Mouse (Mus musculus): Measurements from ENCODE around the gene Timmdc1. TPM values are rescaled to one million over a fixed set of nuclear protein-coding genes. Genes with fewer than 3 reads are reported as not detected.
A peak's percentile ranks its signal among the peaks of the same experiment; 100 is the strongest.

Timmdc1 gene
- 11.8 and 13.8 TPM in 2 replicates for polyA plus RNA-seq (2015; fragmentation: Nextera tagmentation; extraction: Ambion mirVana)

GRCm38 (mm10) chr16:38522129-38523084 is at the start of gene Timmdc1:
TSS of gene Timmdc1 (minus strand) at chr16:38522663.
- H3K9ac ChIP-seq (ENCODE audit: low read depth, low read length) = peak within 1 kb of the TSS; percentile 78
- no peaks in the 10 kb centered on the region for H3K9me3 ChIP-seq (ENCODE audit: control insufficient read depth)
- no peaks in the 10 kb centered on the region for H3K4me1 ChIP-seq (replicated peaks; ENCODE audit: control insufficient read depth, insufficient read depth, low read length)
- under 1% methylated on average over 73 of the region's 73 CpGs for WGBS
- TF ChIP-seq CTCF (IDR thresholded peaks at IDR 0.05; ENCODE audit: low read depth) = peak; percentile 48
- peak; percentile 99 for ATAC-seq
- H3K27ac ChIP-seq (ENCODE audit: low read depth, low read length) = peak within 1 kb of the TSS; percentile 86
- H3K4me3 ChIP-seq (ENCODE audit: low read depth, low read length) = peak within 1 kb of the TSS; percentile 76
- H3K36me3 ChIP-seq (ENCODE audit: control insufficient read depth, insufficient read depth) = peaks cover 21% of the 10 kb centered on the region
- H3K4me2 ChIP-seq (replicated peaks; ENCODE audit: low read depth) = peak within 1 kb of the TSS; percentile 66
- H3K27me3 ChIP-seq (replicated peaks; ENCODE audit: control insufficient read depth, insufficient read depth, low read length) = no peaks in the 10 kb centered on the region

GRCm38 (mm10) chr16:38571481-38571880 is 49.0 kb upstream of the Timmdc1 start:
- Histone ChIP-seq H3K36me3 (ENCODE audit: control insufficient read depth, insufficient read depth) (peaks cover 63% of the 10 kb centered on the region), H3K4me3 (ENCODE audit: low read depth, low read length) (no peak overlapping the region), H3K4me1 (replicated peaks; ENCODE audit: control insufficient read depth, insufficient read depth, low read length) (no peaks in the 10 kb centered on the region), H3K27me3 (replicated peaks; ENCODE audit: control insufficient read depth, insufficient read depth, low read length) (no peaks in the 10 kb centered on the region), H3K9me3 (ENCODE audit: control insufficient read depth) (no peaks in the 10 kb centered on the region), H3K27ac (ENCODE audit: low read depth, low read length) (no peak overlapping the region), H3K4me2 (replicated peaks; ENCODE audit: low read depth) (no peak overlapping the region), H3K9ac (ENCODE audit: low read depth, low read length) (no peak overlapping the region)
- TF ChIP-seq CTCF (IDR thresholded peaks at IDR 0.05; ENCODE audit: low read depth) = no peak
- ATAC-seq = no peak
- WGBS = 98% methylated on average over 3 of the region's 3 CpGs

GRCm38 (mm10) chr16:38568192-38568591 is 45.7 kb upstream of the Timmdc1 start:
- Histone ChIP-seq H3K4me1 (replicated peaks; ENCODE audit: control insufficient read depth, insufficient read depth, low read length) (no peaks in the 10 kb centered on the region; the same call in 1 of the 2 replicates), H3K27ac (ENCODE audit: low read depth, low read length) (no peak overlapping the region), H3K9me3 (ENCODE audit: control insufficient read depth) (no peaks in the 10 kb centered on the region), H3K27me3 (replicated peaks; ENCODE audit: control insufficient read depth, insufficient read depth, low read length) (no peaks in the 10 kb centered on the region), H3K9ac (ENCODE audit: low read depth, low read length) (no peak overlapping the region), H3K36me3 (ENCODE audit: control insufficient read depth, insufficient read depth) (peaks cover 41% of the 10 kb centered on the region), H3K4me2 (replicated peaks; ENCODE audit: low read depth) (no peak overlapping the region), H3K4me3 (ENCODE audit: low read depth, low read length) (no peak overlapping the region)
- WGBS = 88% methylated on average over 5 of the region's 5 CpGs
- ATAC-seq = no peak
- TF ChIP-seq CTCF (IDR thresholded peaks at IDR 0.05; ENCODE audit: low read depth) = no peak

GRCm38 (mm10) chr16:38563516-38563915 is 41.1 kb upstream of the Timmdc1 start:
- H3K27me3 ChIP-seq (replicated peaks; ENCODE audit: control insufficient read depth, insufficient read depth, low read length) = peaks cover 6% of the 10 kb centered on the region; the same call in 1 of the 2 replicates
- WGBS = 24% methylated on average over 10 of the region's 10 CpGs
- no peaks in the 10 kb centered on the region for H3K9me3 ChIP-seq (ENCODE audit: control insufficient read depth)
- H3K36me3 ChIP-seq (ENCODE audit: control insufficient read depth, insufficient read depth) = peaks cover 13% of the 10 kb centered on the region
- no peak for TF ChIP-seq CTCF (IDR thresholded peaks at IDR 0.05; ENCODE audit: low read depth)
- peak overlapping the region; percentile 91 for H3K9ac ChIP-seq (ENCODE audit: low read depth, low read length)
- peak overlapping the region; percentile 77 for H3K4me2 ChIP-seq (replicated peaks; ENCODE audit: low read depth)
- H3K27ac ChIP-seq (ENCODE audit: low read depth, low read length) = no peak overlapping the region
- H3K4me1 ChIP-seq (replicated peaks; ENCODE audit: control insufficient read depth, insufficient read depth, low read length) = no peaks in the 10 kb centered on the region; the same call in 1 of the 2 replicates
- H3K4me3 ChIP-seq (ENCODE audit: low read depth, low read length) = peak overlapping the region; percentile 98
- no peak for ATAC-seq

GRCm38 (mm10) chr16:38562968-38563327 is 40.5 kb upstream of the Timmdc1 start:
- peak overlapping the region; percentile 73 for H3K27ac ChIP-seq (ENCODE audit: low read depth, low read length)
- under 1% methylated on average over 25 of the region's 25 CpGs for WGBS
- peaks cover 7% of the 10 kb centered on the region for H3K36me3 ChIP-seq (ENCODE audit: control insufficient read depth, insufficient read depth)
- H3K4me2 ChIP-seq (replicated peaks; ENCODE audit: low read depth) = peak overlapping the region; percentile 77
- no peaks in the 10 kb centered on the region; the same call in 1 of the 2 replicates for H3K4me1 ChIP-seq (replicated peaks; ENCODE audit: control insufficient read depth, insufficient read depth, low read length)
- no peak for TF ChIP-seq CTCF (IDR thresholded peaks at IDR 0.05; ENCODE audit: low read depth)
- peak overlapping the region; percentile 91 for H3K9ac ChIP-seq (ENCODE audit: low read depth, low read length)
- H3K4me3 ChIP-seq (ENCODE audit: low read depth, low read length) = peak overlapping the region; percentile 98
- H3K9me3 ChIP-seq (ENCODE audit: control insufficient read depth) = no peaks in the 10 kb centered on the region
- H3K27me3 ChIP-seq (replicated peaks; ENCODE audit: control insufficient read depth, insufficient read depth, low read length) = peaks cover 6% of the 10 kb centered on the region; the same call in 1 of the 2 replicates
- peak; percentile 62; the same call in 1 of the 2 replicates for ATAC-seq
